Mouse (Mus musculus) left cerebral cortex, postnatal 25 days (tissue): ENCODE data around the gene Cyp4f14. TPM values are rescaled to one million over a fixed set of nuclear protein-coding genes. Genes with fewer than 3 reads are reported as not detected.
"Not testable (repeated sequence)": the region's sequence is repeated elsewhere in the genome, so short reads cannot be mapped to it uniquely, and the experiment has no call there.

Source experiments
- DNase-seq, 2 experiments: peaks; one replicate each; pipeline ENCODE4 v3.0.0; 2022; ENCODE audit warnings: low spot score in 2 of 2, mixed read lengths in 1 of 2
- intact Hi-C: fragments of 180-260 bp; cut with DNase I; formaldehyde crosslinking; loops from one replicate; pipeline ENCODE4 v1.15.1; 2025
- total RNA-seq, 2 experiments: library from RNA; stranded (reverse); gene quantifications; 2 replicates each; pipeline ENCODE4 v1.2.3; 2021

The Cyp4f14 gene
- total RNA-seq, 2 experiments from 2014 or later: 6.0 to 6.6 TPM

GRCm38 (mm10) chr17:32901751-32902525, 15.2 kb downstream of the Cyp4f14 start:
- no peak for DNase-seq
- intact Hi-C loops: no loop called here

GRCm38 (mm10) chr17:32895421-32895820, 21.7 kb downstream of the Cyp4f14 start:
- DNase-seq: no peak

GRCm38 (mm10) chr17:32893901-32894300, 23.2 kb downstream of the Cyp4f14 start:
- intact Hi-C loops: loop anchor here (5.0 kb wide), 1 partner anchor 58 kb away; no protein-coding TSS in a partner anchor
- no peak for DNase-seq

More at GRCm38 (mm10) chr17:32895421-32895820, 21.7 kb downstream of the Cyp4f14 start:
- intact Hi-C loops: no loop called here

- peak; percentile 91 to 96 for DNase-seq
- intact Hi-C loops: loop anchor here (5.0 kb wide), 1 partner anchor 61 kb away; no protein-coding TSS in a partner anchor
Measured at GRCm38 (mm10) chr17:32891239-32892180, 25.6 kb downstream of the Cyp4f14 start, which contains the start of gene Zfp870. Gene Zfp870, minus strand, starts transcription at chr17:32891642.

DNA sequence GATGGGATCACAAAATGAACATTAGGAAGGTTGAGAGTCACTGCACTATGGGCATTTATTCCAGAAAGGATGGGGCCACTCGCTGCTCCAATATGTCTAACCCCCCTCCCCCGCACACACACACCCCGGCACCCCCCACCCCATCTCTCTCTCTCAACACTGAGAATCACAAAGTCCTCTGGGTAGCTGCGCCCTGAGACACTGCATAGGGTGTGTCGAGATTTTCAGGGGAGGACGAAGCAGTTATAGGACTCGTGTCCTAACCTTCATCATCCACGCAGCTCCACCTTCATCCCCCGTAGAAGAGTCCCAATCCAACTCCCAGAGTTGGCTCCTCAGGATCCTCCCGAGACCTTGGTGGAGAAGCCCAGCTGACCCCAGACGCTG, 26.3 kb downstream of the Cyp4f14 start:
- DNase-seq: no peak
- intact Hi-C loops: loop anchor here (5.0 kb wide), 1 partner anchor 61 kb away; no protein-coding TSS in a partner anchor

DNA sequence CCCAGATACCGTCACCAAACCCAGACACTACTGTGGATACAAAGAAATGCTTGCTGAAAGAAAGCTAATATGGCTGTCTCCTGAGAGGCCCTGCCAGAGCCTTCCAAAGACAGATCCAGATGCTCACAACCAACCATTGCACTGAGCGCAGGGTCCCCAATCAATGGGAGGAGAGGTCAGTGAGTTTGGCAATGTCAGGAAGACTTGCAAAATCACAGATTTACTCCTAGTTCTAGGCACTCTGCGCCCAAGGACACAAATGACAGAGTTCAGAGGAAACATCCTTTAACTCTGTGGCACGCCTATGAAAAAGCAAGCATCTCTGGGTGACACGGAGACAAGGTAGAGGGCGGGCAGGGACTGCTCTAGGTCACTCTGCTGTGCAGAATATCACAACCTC, 27.5 kb downstream of the Cyp4f14 start:
- DNase-seq: no peak
- intact Hi-C loops: loop anchor here (5.0 kb wide), 1 partner anchor 63 kb away; no protein-coding TSS in a partner anchor

GRCm38 (mm10) chr17:32880320-32881218, 36.6 kb downstream of the Cyp4f14 start:
- intact Hi-C loops: no loop called here

DNA sequence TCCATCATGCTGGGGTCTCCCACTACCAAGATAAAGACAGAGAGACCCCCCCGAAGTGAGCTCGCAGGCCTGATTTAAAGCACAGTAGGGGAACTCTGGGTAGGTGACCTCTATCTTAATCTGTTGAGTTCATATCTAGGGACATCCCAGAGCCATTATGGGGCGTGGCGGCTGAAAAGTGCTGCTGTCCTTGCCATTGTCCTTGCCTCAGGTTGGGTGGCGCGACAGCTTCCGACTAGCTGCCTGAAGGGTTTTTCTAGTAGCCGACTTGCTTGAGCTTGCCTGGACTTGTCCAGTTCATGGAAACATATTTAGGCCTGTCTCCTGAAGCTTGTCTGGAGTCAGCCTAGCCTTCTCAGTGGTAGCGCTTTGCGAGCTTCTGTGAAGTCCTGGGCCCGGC, 38.4 kb downstream of the Cyp4f14 start:
- no peak for DNase-seq
- intact Hi-C loops: no loop called here

More at GRCm38 (mm10) chr17:32880320-32881218, 36.6 kb downstream of the Cyp4f14 start:
- no peak for DNase-seq

DNA sequence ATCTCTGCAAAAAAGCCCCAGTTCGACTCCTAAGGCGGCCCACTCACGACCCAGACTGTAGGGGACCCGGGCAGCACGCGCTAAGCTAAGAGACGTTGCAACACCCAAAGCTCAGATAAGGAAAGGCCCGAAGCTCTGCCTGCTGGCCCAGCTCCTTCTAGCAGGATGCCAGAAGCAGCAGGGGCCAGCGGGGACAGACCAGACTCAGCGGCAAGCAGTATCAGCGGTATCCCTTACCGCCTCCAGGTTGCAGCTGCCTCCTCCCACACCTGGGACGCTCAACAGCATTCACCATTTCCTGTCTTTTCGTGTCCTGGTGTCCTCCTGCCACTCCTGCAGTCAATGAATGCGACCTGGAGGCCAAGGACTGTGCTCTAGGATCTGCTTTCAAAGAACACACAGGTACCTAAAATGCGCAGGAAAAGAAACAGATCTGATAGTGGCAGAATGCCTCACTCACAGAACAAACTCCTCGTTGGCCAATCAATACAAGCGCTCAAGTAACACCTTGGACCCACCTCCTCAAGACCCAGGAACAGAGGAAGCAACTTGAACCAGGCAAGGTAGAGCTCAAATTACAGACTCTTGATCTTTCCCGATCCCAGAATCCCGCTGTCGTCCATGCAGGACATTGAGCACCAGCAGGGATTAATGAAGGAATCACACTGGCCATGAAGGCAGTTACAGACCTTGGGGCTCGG, 39.5 kb downstream of the Cyp4f14 start:
- intact Hi-C loops: no loop called here
- no peak for DNase-seq

- intact Hi-C loops: no loop called here
- no peak for DNase-seq
Measured at GRCm38 (mm10) chr17:32872696-32873095, 44.4 kb downstream of the Cyp4f14 start.

DNA sequence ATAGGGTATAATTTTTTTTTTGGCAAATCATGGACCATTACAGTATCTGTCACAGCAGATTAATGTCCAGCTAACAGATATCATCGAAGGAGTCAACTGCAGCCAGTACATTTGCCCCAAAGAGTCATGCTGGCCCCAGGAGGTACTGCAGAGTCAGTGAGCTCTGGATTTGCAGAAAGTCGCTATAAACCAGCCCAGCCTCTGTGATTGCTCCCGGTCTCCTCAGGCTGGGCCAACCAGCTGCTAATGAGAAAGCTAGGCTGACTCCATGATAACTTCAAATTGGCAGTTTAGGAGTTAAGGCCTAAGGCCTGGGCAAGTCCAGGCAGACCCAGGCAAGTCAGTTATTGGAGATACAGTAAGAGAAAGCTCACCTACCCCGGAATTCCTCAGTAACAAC, 45.1 kb downstream of the Cyp4f14 start:
- intact Hi-C loops: no loop called here
- DNase-seq: no peak

- no peak for DNase-seq
- intact Hi-C loops: no loop called here
Measured at GRCm38 (mm10) chr17:32871483-32871882, 45.7 kb downstream of the Cyp4f14 start.

GRCm38 (mm10) chr17:32867266-32867665, 49.9 kb downstream of the Cyp4f14 start:
- intact Hi-C loops, DNase-seq: not testable (repeated sequence)

DNA sequence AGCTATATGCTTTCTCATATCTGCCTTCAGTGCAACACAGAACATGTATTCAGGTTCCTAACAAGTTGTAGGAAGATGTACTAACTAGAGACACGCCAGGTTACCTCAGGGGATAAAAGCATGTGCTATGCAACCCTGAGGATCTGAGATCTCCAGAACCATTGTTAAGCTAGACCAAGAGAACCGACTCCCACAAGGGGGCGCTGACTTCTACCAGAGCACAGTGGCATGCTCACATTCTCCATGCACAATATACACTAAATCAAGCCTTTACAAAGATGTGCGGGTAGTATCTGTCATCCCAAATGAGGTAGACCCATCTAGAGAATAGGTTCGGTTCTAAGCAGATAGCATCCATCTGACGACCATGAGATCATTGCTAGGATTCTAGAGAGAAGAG, 60.4 kb downstream of the Cyp4f14 start:
- DNase-seq, intact Hi-C loops: not testable (repeated sequence)

Other genes starting within 250 kb of the Cyp4f14 start
- 10 to 100 TPM; 19.0 to 22.0 TPM for gene Cyp4f15, start 231.7 kb downstream of the Cyp4f14 start, total RNA-seq
- 10 to 100 TPM; 84.8 to 93.7 TPM for gene Zfp871, start 129.1 kb downstream of the Cyp4f14 start, total RNA-seq
- 1 to 10 TPM; 6.1 to 7.5 TPM for gene Zfp811, start 107.4 kb downstream of the Cyp4f14 start, total RNA-seq
- gene Zfp799, start 87.1 kb downstream of the Cyp4f14 start, total RNA-seq: 10 to 100 TPM; 27.0 to 32.1 TPM
- gene Zfp870, start 25.7 kb downstream of the Cyp4f14 start, total RNA-seq: 1 to 10 TPM; 7.9 to 9.2 TPM
- gene Cyp4f13, start 30.1 kb upstream of the Cyp4f14 start, total RNA-seq: 10 to 100 TPM; 14.8 to 20.8 TPM
- gene Zfp472, start 48.5 kb upstream of the Cyp4f14 start, total RNA-seq: 1 to 10 TPM; 4.9 to 6.3 TPM
- gene Zfp952, start 75.8 kb upstream of the Cyp4f14 start, total RNA-seq: 10 to 100 TPM; 16.1 to 18.0 TPM
- 10 to 100 TPM; 19.0 to 24.6 TPM for gene Zfp763, start 116.1 kb upstream of the Cyp4f14 start, total RNA-seq
- gene 4921501E09Rik, start 150.7 kb upstream of the Cyp4f14 start, total RNA-seq: not detected
- gene Zfp563, start 172.0 kb upstream of the Cyp4f14 start, total RNA-seq: 10 to 100 TPM; 17.5 to 19.5 TPM
- 1 to 10 TPM; 2.8 to 3.0 TPM for gene Morc2b, start 222.3 kb upstream of the Cyp4f14 start, total RNA-seq